Mouse (Mus musculus): ENCODE data around the gene Dhx32.

DNA sequence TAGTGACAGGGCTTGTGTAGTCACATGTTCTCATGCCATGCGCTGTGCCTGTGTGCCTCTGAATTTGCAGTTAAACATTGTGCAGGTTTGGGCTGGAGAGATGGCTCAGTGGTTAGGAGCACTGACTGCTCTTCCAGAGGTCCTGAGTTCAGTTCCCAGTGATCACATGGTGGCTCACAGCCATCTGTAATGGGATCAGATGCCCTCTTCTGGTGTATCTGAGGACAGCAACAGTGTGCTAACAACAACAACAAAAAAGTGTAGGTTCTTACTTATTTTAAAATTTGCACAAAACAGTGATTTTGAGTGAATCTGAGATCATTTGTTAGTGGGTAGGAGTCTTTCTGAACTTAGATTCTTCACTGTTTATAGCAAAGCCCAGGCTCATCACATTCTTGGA is 63.9 kb downstream of the Dhx32 start:
- TF ChIP-seq POLR2A (IDR thresholded peaks at IDR 0.05; ENCODE audit: control insufficient read depth, low read depth, low read length), result no peak
- TF ChIP-seq CTCF (IDR thresholded peaks at IDR 0.05; ENCODE audit: control insufficient read depth, insufficient read depth, insufficient replicate concordance, low read depth, low read length), result no peak
